Mouse (Mus musculus) bone marrow, adult 2 months (tissue): ENCODE results near the gene Nrsn2. TPM values are rescaled to one million over a fixed set of nuclear protein-coding genes. Genes with fewer than 3 reads are reported as not detected.

Source experiments
- H3K27ac ChIP-seq: fragments of 200-500 bp; 2 replicates; pipeline ENCODE4 v1.5.1; 2012; ENCODE audit warnings: low read depth, mild to moderate bottlenecking, control low read depth, inconsistent platforms, low read length; ENCODE audit not compliant: control insufficient read depth, poor library complexity, insufficient read depth
- H3K4me1 ChIP-seq: fragments of 200-500 bp; 2 replicates; pipeline ENCODE4 v1.6.1; 2011; ENCODE audit warnings: low read length; ENCODE audit not compliant: control insufficient read depth, insufficient read depth
- H3K4me3 ChIP-seq: fragments of 200-500 bp; replicated peaks from 2 replicates; pipeline ENCODE3; 2011; ENCODE audit warnings: mild to moderate bottlenecking, low read depth, low read length, control low read depth; ENCODE audit not compliant: control insufficient read depth
- CTCF ChIP-seq: fragments of 200-500 bp; IDR thresholded peaks from 2 replicates; pipeline ENCODE4 v1.5.1; 2011; ENCODE audit warnings: low read length, control low read depth; ENCODE audit not compliant: control insufficient read depth, insufficient read depth
- POLR2A ChIP-seq: fragments of 200-500 bp; IDR thresholded peaks from 2 replicates; pipeline ENCODE4 v1.6.1; 2011; ENCODE audit warnings: low read depth, mild to moderate bottlenecking, control low read depth, low read length, borderline replicate concordance; ENCODE audit not compliant: control insufficient read depth
- whole genome bisulfite sequencing: fragments of 180-500 bp; shearing (Covaris S2); methylation state at CpG from one replicate; pipeline ENCODE4 v1.1.7; 2018; 5-methylcytosine and 5-hydroxymethylcytosine counted together
- polyA plus RNA-seq: library from polyadenylated mRNA; stranded (reverse); fragments of >200 nt; gene quantifications from 2 replicates; pipeline ENCODE4 v1.2.4, GENCODE M21; 2011; ENCODE audit warnings: low replicate concordance; ENCODE audit not compliant: missing spikeins, insufficient read depth, insufficient read length

The Nrsn2 gene
- polyA plus RNA-seq, 1 experiment: not detected

GRCm38 (mm10) chr2:152332101-152332825, 44.2 kb downstream of the Nrsn2 start, which contains the start of gene Rbck1:
Gene Rbck1, minus strand, starts transcription at chr2:152332653.
- peak within 1 kb of the TSS; percentile 97 for H3K27ac ChIP-seq
- peak within 1 kb of the TSS; percentile 72 for H3K4me3 ChIP-seq
- WGBS: under 1% methylated on average over 54 of the region's 54 CpGs
- H3K4me1 ChIP-seq: peaks cover 2% of the 10 kb centered on the region
- TF ChIP-seq CTCF (no peak), POLR2A (peak; percentile 55; the same call in 1 of the 2 replicates)

DNA sequence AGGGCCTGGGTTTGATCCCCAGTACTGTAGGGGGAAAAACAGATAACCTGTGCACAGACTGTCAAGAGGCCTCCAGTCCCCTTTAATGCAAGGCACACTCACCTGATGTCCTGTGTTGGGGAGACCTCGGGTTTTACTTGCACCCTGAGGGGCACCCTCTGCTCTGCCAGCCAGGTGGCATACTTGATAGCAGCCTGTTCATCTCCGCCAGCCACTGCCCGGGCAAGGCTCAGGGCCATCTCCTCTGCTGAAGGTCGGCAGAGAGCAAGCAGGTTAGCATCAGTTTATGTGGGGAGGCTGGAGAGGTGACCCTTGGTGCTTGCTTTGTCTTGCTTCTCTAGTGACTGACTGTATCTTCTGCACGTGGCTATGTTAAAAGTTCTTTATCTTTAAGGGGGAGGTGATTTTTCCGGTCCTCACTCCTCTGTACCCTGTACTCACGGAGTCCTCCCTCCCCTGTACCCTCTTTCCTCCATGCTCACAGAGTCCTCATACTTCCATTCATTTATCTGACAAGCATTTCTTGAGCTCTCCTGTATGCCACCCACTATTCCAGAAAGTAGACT, 45.5 kb downstream of the Nrsn2 start:
- Histone ChIP-seq H3K4me3 (peak overlapping the region; percentile 51), H3K27ac (no peak overlapping the region), H3K4me1 (peaks cover 2% of the 10 kb centered on the region)
- 32% methylated on average over 7 of the region's 7 CpGs for whole genome bisulfite sequencing
- TF ChIP-seq CTCF (no peak), POLR2A (no peak)

GRCm38 (mm10) chr2:152327980-152328379, 48.5 kb downstream of the Nrsn2 start:
- peaks cover 2% of the 10 kb centered on the region for H3K4me1 ChIP-seq
- no peak overlapping the region for H3K27ac ChIP-seq
- TF ChIP-seq CTCF: no peak
- no peak for TF ChIP-seq POLR2A
- no peak overlapping the region for H3K4me3 ChIP-seq
- WGBS: 78% methylated on average over 5 of the region's 5 CpGs

- WGBS: 90% methylated on average over 8 of the region's 8 CpGs
- no peak for TF ChIP-seq CTCF
- TF ChIP-seq POLR2A: no peak
- H3K27ac ChIP-seq: no peak overlapping the region
- H3K4me1 ChIP-seq: peaks cover 2% of the 10 kb centered on the region
- H3K4me3 ChIP-seq: no peak overlapping the region
Observed at GRCm38 (mm10) chr2:152326654-152327053, 49.8 kb downstream of the Nrsn2 start.

DNA sequence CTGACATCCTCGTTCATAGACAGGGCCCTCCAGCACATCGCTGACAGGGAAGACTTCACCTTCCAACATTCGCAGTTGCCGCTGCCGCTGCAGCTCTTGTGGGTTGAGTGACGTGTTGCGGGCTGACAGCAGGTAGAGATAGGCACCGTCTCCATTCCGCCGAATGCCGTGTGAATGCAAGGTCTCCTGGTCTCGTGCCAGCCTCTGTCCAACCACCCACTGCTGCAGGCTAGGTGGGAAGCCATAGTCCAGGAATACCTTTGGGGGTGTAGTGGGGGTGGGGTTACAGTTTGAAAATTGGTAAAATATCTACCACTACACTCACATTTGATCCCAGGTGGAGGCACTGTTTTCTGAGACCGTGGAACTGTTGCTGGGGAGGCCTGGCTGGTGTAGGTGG, 50.3 kb downstream of the Nrsn2 start:
- WGBS: 92% methylated on average over 13 of the region's 13 CpGs
- H3K27ac ChIP-seq: no peak overlapping the region
- peaks cover 2% of the 10 kb centered on the region for H3K4me1 ChIP-seq
- H3K4me3 ChIP-seq: no peak overlapping the region
- no peak for TF ChIP-seq POLR2A
- TF ChIP-seq CTCF: no peak

GRCm38 (mm10) chr2:152324842-152325241, 51.6 kb downstream of the Nrsn2 start:
- no peaks in the 10 kb centered on the region for H3K4me1 ChIP-seq

GRCm38 (mm10) chr2:152323971-152324370, 52.5 kb downstream of the Nrsn2 start:
- 93% methylated on average over 14 of the region's 14 CpGs for WGBS
- H3K27ac ChIP-seq: no peak overlapping the region
- no peaks in the 10 kb centered on the region for H3K4me1 ChIP-seq
- TF ChIP-seq CTCF (no peak), POLR2A (no peak)
- H3K4me3 ChIP-seq: no peak overlapping the region

More at GRCm38 (mm10) chr2:152324842-152325241, 51.6 kb downstream of the Nrsn2 start:
- no peak overlapping the region for H3K27ac ChIP-seq
- no peak for TF ChIP-seq CTCF
- no peak for TF ChIP-seq POLR2A
- WGBS: 85% methylated on average over 3 of the region's 3 CpGs
- H3K4me3 ChIP-seq: no peak overlapping the region

- WGBS: 88% methylated on average over 6 of the region's 6 CpGs
- TF ChIP-seq POLR2A: no peak
- no peak for TF ChIP-seq CTCF
- H3K4me1 ChIP-seq: no peaks in the 10 kb centered on the region
- no peak overlapping the region for H3K27ac ChIP-seq
- no peak overlapping the region for H3K4me3 ChIP-seq
Observed at GRCm38 (mm10) chr2:152322198-152322597, 54.2 kb downstream of the Nrsn2 start.

DNA sequence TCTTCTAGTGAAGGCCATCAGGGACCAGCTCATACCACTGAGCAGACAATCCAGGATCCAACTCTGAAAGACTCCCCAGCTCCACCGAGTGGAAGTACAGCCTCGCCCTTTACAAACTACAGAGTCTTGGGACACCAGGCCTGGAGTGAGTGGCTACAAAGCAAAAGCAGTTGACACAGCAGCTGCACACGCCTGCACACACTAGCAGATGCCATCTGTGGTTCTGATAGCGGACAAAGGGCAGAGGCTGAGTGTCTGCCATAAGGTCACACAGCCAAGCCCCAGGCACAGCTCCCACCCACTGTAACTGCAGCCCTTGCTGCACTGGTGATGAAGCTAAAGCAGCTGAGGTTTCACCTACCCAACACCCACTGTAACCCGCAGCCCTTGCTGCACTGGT, 54.9 kb downstream of the Nrsn2 start:
- TF ChIP-seq CTCF: no peak
- Histone ChIP-seq H3K27ac (no peak overlapping the region), H3K4me1 (no peaks in the 10 kb centered on the region), H3K4me3 (no peak overlapping the region)
- WGBS: 82% methylated on average over 5 of the region's 5 CpGs

Other genes with a start within 250 kb of the Nrsn2 start
- 2.1 TPM in 1 of 2 replicates, not detected in the other for gene Tcf15, start 233.1 kb downstream of the Nrsn2 start, polyA plus RNA-seq
- 41.1 and 52.4 TPM in 2 replicates for gene Csnk2a1, start 149.8 kb downstream of the Nrsn2 start, polyA plus RNA-seq
- gene Tbc1d20, start 82.8 kb downstream of the Nrsn2 start, polyA plus RNA-seq: 10.6 and 27.9 TPM in 2 replicates
- gene Rbck1, start 44.0 kb downstream of the Nrsn2 start, polyA plus RNA-seq: 66.2 and 111 TPM in 2 replicates
- gene Trib3, start 32.6 kb downstream of the Nrsn2 start, polyA plus RNA-seq: 0.65 and 4.2 TPM in 2 replicates
- 4.8 and 6.3 TPM in 2 replicates for gene Sox12, start 21.4 kb upstream of the Nrsn2 start, polyA plus RNA-seq
- gene Zcchc3, start 38.4 kb upstream of the Nrsn2 start, polyA plus RNA-seq: 5.6 and 6.2 TPM in 2 replicates
- 0.66 and 2.9 TPM in 2 replicates for gene 6820408C15Rik, start 38.9 kb upstream of the Nrsn2 start, polyA plus RNA-seq
- gene Defb23, start 88.0 kb upstream of the Nrsn2 start, polyA plus RNA-seq: not detected in 2 replicates
- not detected in 2 replicates for gene Defb20, start 100.4 kb upstream of the Nrsn2 start, polyA plus RNA-seq
- gene Defb22, start 113.5 kb upstream of the Nrsn2 start, polyA plus RNA-seq: not detected in 2 replicates
- gene Defb26, start 135.1 kb upstream of the Nrsn2 start, polyA plus RNA-seq: not detected in 2 replicates
- not detected in 2 replicates for gene Defb28, start 141.6 kb upstream of the Nrsn2 start, polyA plus RNA-seq
- not detected in 2 replicates for gene Defb29, start 163.5 kb upstream of the Nrsn2 start, polyA plus RNA-seq
- gene Gm17416, start 192.7 kb upstream of the Nrsn2 start, polyA plus RNA-seq: not detected in 2 replicates
- not detected in 2 replicates for gene Defb21, start 196.1 kb upstream of the Nrsn2 start, polyA plus RNA-seq
- gene Defb19, start 203.7 kb upstream of the Nrsn2 start, polyA plus RNA-seq: not detected in 2 replicates
- not detected in 2 replicates for gene Defb45, start 222.8 kb upstream of the Nrsn2 start, polyA plus RNA-seq
- not detected in 2 replicates for gene Defb36, start 227.7 kb upstream of the Nrsn2 start, polyA plus RNA-seq
- not detected in 2 replicates for gene Defb25, start 246.4 kb upstream of the Nrsn2 start, polyA plus RNA-seq